Mouse (Mus musculus) testis, adult 2 months (tissue): Measurements from ENCODE around the gene Hoxb7.

Experiments used
- CTCF ChIP-seq: fragments of 200-500 bp; IDR thresholded peaks from 2 replicates; pipeline ENCODE4 v1.5.1; 2012; ENCODE audit warnings: low read depth, mild to moderate bottlenecking, inconsistent platforms, low read length, moderate library complexity; ENCODE audit not compliant: control insufficient read depth, insufficient read depth, insufficient replicate concordance
- POLR2A ChIP-seq: fragments of 200-500 bp; IDR thresholded peaks from 2 replicates; pipeline ENCODE4 v1.6.1; 2012; ENCODE audit warnings: low read depth, mild to moderate bottlenecking, inconsistent platforms, low read length, moderate library complexity; ENCODE audit not compliant: control insufficient read depth

- no peak for TF ChIP-seq CTCF
- no peak for TF ChIP-seq POLR2A
Observed at GRCm38 (mm10) chr11:96319910-96320309, 33.5 kb downstream of the Hoxb7 start.
